Mouse (Mus musculus) hindbrain, embryonic 16.5 days (tissue): Measurements from ENCODE around the gene Klra10. TPM values are rescaled to one million over a fixed set of nuclear protein-coding genes. Genes with fewer than 3 reads are reported as not detected.
"Not testable (repeated sequence)": the region's sequence is repeated elsewhere in the genome, so short reads cannot be mapped to it uniquely, and the experiment has no call there.

Source experiments
- ATAC-seq: fragments of 200-750 bp; cut with Nextera tagmentation; 2 replicates; pipeline ENCODE4 v1.8.0; 2017; ENCODE audit warnings: moderate TSS enrichment, moderate library complexity
- H3K27ac ChIP-seq: fragments of 300-500 bp; sonication (generic); 2 replicates; pipeline ENCODE4 v1.5.1; 2014; ENCODE audit warnings: low read depth, mild to moderate bottlenecking, control low read depth, low read length, moderate library complexity
- H3K27me3 ChIP-seq: fragments of 300-500 bp; sonication (generic); replicated peaks from 2 replicates; pipeline ENCODE4 v1.6.1; 2014; ENCODE audit warnings: low read length; ENCODE audit not compliant: control insufficient read depth, insufficient read depth
- H3K36me3 ChIP-seq: fragments of 300-500 bp; sonication (generic); 2 replicates; pipeline ENCODE4 v1.6.1; 2014; ENCODE audit warnings: mild to moderate bottlenecking, low read length, moderate library complexity, mixed read lengths; ENCODE audit not compliant: control insufficient read depth, insufficient read depth
- H3K4me1 ChIP-seq: fragments of 300-500 bp; sonication (generic); 2 replicates; pipeline ENCODE4 v1.6.1; 2014; ENCODE audit warnings: low read depth, low read length; ENCODE audit not compliant: control insufficient read depth, insufficient read depth
- H3K4me2 ChIP-seq: fragments of 300-500 bp; sonication (generic); 2 replicates; pipeline ENCODE4 v1.6.1; 2014; ENCODE audit warnings: mild to moderate bottlenecking, low read length, control low read depth, moderate library complexity
- H3K4me3 ChIP-seq: fragments of 300-500 bp; sonication (generic); 2 replicates; pipeline ENCODE4 v1.5.1; 2014; ENCODE audit warnings: mild to moderate bottlenecking, low read length, control low read depth, moderate library complexity
- H3K9ac ChIP-seq: fragments of 300-500 bp; sonication (generic); 2 replicates; pipeline ENCODE4 v1.6.1; 2014; ENCODE audit warnings: low read depth, mild to moderate bottlenecking, control low read depth, low read length, moderate library complexity
- H3K9me3 ChIP-seq: fragments of 300-500 bp; sonication (generic); 2 replicates; pipeline ENCODE4 v1.6.1; 2014; ENCODE audit warnings: mild to moderate bottlenecking, low read length, moderate library complexity; ENCODE audit not compliant: control insufficient read depth
- WGBS: fragments of 180-500 bp; shearing (Covaris S2); extraction: QIAGEN DNeasy Blood & Tissue Kit; methylation state at CpG from one replicate; pipeline ENCODE4 v1.1.7; 2014; 5-methylcytosine and 5-hydroxymethylcytosine counted together
- polyA plus RNA-seq: library from polyadenylated mRNA; unstranded; fragments of >200 nt; fragmentation: Nextera tagmentation; extraction: Ambion mirVana; gene quantifications from 2 replicates; pipeline ENCODE4 v1.2.1, GENCODE M21; 2015

Klra10 gene
- polyA plus RNA-seq = not detected in 2 replicates

DNA sequence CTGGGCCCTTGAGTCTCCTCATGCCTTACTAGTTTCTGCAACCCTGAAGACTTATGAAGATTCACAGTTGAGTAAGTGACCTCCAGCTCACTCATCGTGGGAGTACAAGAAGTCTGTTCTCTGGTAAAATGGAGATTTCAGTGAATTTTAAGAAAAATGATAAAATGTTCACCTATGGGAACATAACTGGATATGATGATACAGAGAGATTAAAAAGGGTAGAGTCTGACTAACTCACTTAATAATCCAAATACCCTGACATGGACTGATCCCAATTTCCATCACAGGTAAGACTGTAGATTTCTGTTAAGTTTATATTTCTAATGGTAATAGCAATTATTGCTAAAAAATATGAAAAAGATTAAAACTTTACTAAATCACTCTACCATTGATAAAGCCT is at the start of gene Klra10:
Gene Klra10, minus strand, starts transcription at position 101 of the 400 bp plus-strand sequence.
- not testable (repeated sequence) for H3K9ac ChIP-seq, H3K4me3 ChIP-seq, H3K36me3 ChIP-seq, H3K9me3 ChIP-seq, ATAC-seq, H3K27me3 ChIP-seq, H3K27ac ChIP-seq, H3K4me1 ChIP-seq, H3K4me2 ChIP-seq
- 69% methylated on average over 1 of the region's 1 CpGs for WGBS

DNA sequence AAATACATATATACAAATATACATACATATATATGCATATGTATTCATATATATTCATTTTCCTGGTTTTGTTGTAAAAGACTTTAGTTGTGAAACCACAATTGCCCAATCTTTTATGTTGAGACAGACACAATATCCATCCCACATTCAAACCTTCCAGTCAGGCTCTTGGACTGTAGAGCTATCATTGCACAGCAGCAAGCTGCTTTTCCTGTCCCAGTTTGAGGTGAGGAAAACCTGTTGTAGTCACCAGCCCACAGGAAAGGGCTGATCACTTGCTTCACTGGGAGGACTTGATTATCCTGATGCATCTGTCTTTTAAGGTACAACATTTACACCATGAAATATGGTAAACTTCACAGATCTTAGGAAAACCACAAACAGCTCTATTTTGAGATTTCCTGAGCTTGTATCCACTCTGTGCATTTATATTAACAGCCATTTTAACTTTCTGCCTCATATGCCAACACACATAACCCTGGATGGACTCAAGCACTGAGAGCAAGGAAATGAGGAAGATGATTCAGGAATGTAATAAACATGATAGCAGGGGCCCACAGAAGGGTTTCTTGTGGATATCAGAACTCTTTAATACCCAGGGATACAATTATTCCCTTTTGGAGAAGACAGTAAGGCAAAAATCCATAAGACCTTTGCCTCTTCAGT is 6.4 kb upstream of the Klra10 start:
- H3K4me2 ChIP-seq = no peak overlapping the region
- no peaks in the 10 kb centered on the region for H3K27me3 ChIP-seq
- no peak overlapping the region for H3K9ac ChIP-seq
- ATAC-seq = no peak
- no peaks in the 10 kb centered on the region for H3K4me1 ChIP-seq
- H3K36me3 ChIP-seq = no peaks in the 10 kb centered on the region
- no peak overlapping the region for H3K4me3 ChIP-seq
- no peak overlapping the region for H3K27ac ChIP-seq
- peaks cover 2% of the 10 kb centered on the region; the same call in 1 of the 2 replicates for H3K9me3 ChIP-seq

DNA sequence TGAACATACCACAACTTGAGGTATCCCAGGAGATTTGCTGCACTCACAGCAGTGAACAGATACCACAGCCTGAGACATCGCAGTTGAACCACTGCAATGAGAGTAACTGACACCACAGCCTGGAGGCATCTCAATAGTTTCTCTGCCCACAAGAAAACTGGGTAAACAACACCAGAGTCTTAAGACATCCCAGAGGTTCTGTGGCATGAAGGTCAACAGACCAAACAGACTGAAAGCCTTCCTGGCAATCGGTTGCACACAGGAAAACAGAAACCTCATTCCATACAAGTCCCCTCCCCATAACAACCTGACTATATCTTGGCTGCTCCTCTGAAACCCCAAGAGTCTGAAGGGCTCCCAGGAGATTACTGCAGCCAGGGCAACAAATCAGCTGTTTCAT is 26.4 kb downstream of the Klra10 start:
- Histone ChIP-seq H3K4me1 (no peaks in the 10 kb centered on the region), H3K27ac (no peak overlapping the region), H3K9me3 (peaks cover 21% of the 10 kb centered on the region), H3K36me3 (no peaks in the 10 kb centered on the region), H3K4me3 (no peak overlapping the region), H3K9ac (no peak overlapping the region), H3K27me3 (no peaks in the 10 kb centered on the region), H3K4me2 (no peak overlapping the region)
- no peak for ATAC-seq
- WGBS = 94% methylated on average over 2 of the region's 2 CpGs

DNA sequence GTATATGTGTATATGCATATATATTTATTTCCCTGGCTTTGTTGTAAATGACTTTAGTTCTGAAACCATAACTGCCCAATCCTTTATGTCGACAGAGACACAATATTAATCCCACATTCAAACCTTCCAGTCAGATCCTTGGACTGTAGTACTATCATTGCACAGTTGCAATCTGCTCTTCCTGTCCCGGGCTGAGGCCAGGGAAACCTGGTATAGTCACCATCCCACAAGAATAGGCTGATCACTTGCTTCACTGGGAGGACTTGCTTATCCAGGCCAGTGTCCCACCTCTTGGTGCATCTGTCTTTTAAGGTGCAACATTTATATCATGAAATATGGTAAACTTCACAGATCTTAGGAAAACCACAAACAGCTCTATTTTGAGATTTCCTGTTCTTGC is 44.2 kb downstream of the Klra10 start:
- Histone ChIP-seq H3K4me2 (no peak overlapping the region), H3K9ac (no peak overlapping the region), H3K27ac (no peak overlapping the region), H3K4me1 (no peaks in the 10 kb centered on the region), H3K4me3 (no peak overlapping the region), H3K9me3 (no peaks in the 10 kb centered on the region; the same call in 1 of the 2 replicates), H3K27me3 (no peaks in the 10 kb centered on the region), H3K36me3 (no peaks in the 10 kb centered on the region)
- 69% methylated on average over 2 of the region's 2 CpGs for WGBS
- ATAC-seq = no peak

DNA sequence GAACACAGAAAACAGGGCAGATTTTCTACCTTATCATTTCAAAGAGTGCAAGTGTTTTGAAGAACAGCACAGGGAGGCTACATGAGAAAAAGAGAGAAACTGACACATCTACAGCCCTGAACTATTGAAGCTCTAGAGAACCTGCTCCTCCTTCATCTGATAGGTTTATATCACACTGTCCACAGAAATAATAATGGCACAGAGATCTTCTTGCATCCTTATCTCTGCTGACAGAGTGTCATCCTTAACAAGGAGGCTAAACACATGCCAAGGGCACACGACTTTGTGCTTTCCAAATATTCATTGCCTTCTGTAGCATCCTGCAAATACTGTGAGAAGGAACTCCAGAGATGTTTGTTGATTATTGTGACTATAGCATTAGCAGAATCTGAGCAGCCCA is 45.1 kb downstream of the Klra10 start:
- Histone ChIP-seq H3K36me3 (no peaks in the 10 kb centered on the region), H3K4me3 (no peak overlapping the region), H3K27ac (no peak overlapping the region), H3K4me1 (no peaks in the 10 kb centered on the region), H3K9me3 (no peaks in the 10 kb centered on the region; the same call in 1 of the 2 replicates), H3K9ac (no peak overlapping the region), H3K27me3 (no peaks in the 10 kb centered on the region), H3K4me2 (no peak overlapping the region)
- ATAC-seq = no peak
- WGBS = 40% methylated on average over 1 of the region's 1 CpGs

DNA sequence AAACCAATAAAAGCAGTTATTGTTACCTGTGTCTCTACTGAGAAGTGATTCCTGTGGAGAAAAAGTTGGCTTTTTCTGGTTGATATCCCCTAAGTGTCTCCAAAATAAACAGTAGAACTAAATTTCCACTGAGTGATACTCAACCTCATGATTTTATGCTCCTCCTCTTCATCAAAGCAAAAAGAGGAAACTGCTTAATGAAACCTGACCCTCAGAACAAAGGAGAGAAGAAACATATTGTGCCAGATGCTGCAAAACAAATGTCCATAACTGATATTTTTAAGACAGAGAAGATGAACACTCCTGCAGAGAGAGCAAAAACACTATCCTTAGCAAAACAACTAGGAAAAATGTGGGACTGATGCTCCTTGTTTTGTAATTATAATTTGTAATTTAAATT is 48.5 kb downstream of the Klra10 start, which contains the start of gene Klra7:
Gene Klra7, minus strand, starts transcription at position 101 of the 400 bp plus-strand sequence.
- Histone ChIP-seq H3K4me3 (no peak within 1 kb of the TSS), H3K9ac (no peak within 1 kb of the TSS), H3K27ac (no peak within 1 kb of the TSS), H3K27me3 (no peaks in the 10 kb centered on the region), H3K4me2 (no peak within 1 kb of the TSS), H3K9me3 (0 out of 2 replicates have a peak, but pooled peaks cover 2% of the 10 kb centered on the region), H3K4me1 (no peaks in the 10 kb centered on the region), H3K36me3 (no peaks in the 10 kb centered on the region)
- ATAC-seq = no peak

Other genes with a start within 250 kb of the Klra10 start
- gene Klra4, start 214.7 kb downstream of the Klra10 start, polyA plus RNA-seq = not detected in 2 replicates
- not detected in 2 replicates for gene Klra8, start 152.0 kb downstream of the Klra10 start, polyA plus RNA-seq
- not detected in 2 replicates for gene Klra9, start 88.8 kb downstream of the Klra10 start, polyA plus RNA-seq
- not detected in 2 replicates for gene Klra7, start 48.6 kb downstream of the Klra10 start, polyA plus RNA-seq
- not detected in 2 replicates for gene Klra3, start 55.6 kb upstream of the Klra10 start, polyA plus RNA-seq
- gene Klra1, start 104.9 kb upstream of the Klra10 start, polyA plus RNA-seq = not detected in 2 replicates